Mouse (Mus musculus): ENCODE measurements around the gene Rd3l.
"Not testable (repeated sequence)": the region's sequence is repeated elsewhere in the genome, so short reads cannot be mapped to it uniquely, and the experiment has no call there.

Gene Rd3l

DNA sequence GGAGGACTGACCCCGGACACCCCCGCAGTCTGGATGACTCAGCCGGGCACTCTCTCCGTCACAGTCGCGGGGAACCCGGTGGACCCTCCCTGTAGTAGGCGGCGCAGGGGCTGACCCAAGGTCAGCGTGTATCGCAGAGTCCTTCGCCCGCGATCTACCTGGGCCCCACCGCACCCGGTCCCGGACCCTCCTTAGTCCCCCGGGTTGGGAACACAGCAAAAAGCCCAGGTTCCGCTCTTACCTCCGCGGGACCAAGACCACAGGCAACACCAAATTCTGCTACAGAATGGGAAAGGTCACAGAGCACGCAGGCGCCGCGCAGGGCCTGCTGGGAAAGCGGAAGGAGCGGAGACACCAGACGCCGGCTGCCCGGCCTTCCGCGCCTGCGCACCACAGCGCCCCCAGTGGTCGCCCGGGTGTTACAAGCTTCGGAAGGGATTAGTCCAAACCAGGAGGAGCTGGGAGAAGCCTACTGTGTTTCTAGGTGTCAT is 14.4 kb downstream of the Rd3l start, which contains the start of gene Atp5mpl:
TSS of gene Atp5mpl (minus strand) at position 295 of the 491 bp plus-strand sequence.
- peak; percentile 87 for DNase-seq (ENCODE audit: low read depth, low spot score)

DNA sequence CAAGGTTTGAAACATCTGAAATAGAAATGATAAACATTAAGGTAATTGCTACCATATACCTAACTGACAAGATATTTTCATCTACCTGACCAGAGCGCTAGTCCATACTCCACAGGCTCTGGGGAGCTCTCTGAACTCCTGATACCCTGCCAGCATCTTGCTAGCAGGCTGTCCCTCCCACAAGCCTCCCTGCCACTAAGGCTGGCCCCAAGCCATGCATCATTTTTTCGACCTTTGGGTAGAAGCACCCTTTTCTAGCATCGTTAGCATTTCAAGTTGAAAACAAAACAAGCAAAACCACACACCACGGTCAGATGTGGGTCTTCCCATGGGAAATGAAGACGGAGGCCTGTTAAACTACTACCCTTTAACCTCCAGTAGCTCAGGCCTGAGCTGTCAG is 17.8 kb downstream of the Rd3l start:
- DNase-seq (ENCODE audit: low read depth, low spot score) = no peak

DNA sequence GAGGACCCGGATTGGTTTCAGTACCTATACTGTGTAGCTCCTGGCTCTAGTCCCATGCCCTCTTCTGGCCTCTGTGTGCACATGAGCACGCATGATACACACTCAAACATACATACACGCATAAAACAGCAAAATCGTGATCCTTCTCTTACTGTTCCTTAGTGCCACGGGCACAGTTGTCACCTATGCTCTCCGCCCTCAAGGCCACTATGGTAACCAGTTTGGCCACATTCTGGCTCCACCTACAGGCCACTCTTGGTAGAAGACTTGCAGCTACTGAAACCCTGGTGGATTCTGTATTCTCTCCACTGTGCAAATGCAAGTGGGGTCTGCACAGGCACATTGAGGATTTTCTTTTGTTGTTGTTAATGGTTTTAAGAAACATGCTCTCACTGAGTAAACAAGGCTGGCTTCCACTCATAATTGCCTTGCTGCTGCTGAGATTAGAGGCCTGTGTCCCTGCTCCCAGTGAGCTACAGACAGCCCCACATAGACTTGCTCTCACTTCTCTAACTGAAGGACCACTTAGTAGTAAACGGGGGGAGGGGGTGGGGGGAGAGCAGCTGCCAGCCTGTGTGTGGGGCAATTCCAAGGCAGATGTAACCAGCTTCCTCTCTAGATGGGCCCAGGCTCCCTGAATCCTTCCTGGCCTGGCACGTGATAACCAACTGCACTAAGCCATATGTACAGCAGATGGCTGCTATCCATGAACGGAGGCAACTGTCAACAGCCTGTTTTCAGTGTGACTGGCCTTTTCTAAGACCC is 22.8 kb downstream of the Rd3l start:
- DNase-seq (ENCODE audit: low read depth, low spot score) = no peak

- no peak for DNase-seq (ENCODE audit: low read depth, low spot score)
These were observed 24.9 kb downstream of the Rd3l start for GRCm38 (mm10) chr12:111956173-111956572.

DNA sequence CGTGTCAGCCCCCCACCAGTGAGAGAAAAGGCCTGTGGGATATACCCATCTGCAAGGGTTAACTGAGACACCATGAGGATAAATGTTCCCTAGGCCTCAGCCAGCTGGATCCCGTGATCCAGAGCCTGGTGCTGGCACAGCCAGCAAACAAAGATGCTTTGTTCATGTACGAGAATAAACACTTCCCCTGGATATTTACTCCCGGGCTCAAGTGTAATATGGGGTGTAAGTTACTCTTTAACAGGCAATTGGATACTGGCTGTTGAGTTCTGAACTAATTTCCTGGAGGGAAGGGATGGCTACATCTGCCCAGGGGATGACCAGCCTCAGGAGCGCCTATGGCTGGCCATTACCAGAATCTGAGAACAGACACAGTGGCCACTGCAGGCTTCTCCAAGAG is 29.4 kb downstream of the Rd3l start:
- no peak for DNase-seq (ENCODE audit: low read depth, low spot score)

- no peak for DNase-seq (ENCODE audit: low read depth, low spot score)
These were observed 30.6 kb downstream of the Rd3l start for GRCm38 (mm10) chr12:111950486-111950885.

DNA sequence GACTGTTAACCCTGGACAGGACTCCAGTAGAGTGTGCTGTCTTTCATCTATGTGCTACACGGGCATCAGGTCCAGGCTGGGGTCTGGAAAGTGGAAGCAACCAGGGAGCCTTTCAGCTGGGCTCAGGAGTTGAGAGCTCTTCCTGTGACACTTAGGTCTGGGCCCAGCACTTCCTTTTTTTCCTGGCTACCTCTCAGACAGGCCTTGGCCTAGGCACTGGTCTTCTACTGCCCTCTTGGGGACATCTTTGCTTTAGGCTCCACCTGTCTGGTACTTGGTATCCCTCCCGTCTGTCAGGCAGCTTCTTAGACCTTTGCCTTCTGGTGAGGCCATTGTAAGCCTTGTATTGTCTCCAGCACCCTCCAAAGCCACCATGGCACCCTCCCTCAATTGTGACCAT is 34.4 kb downstream of the Rd3l start:
- no peak for DNase-seq (ENCODE audit: low read depth, low spot score)

GRCm38 (mm10) chr12:111945765-111946655 is 35.1 kb downstream of the Rd3l start:
- DNase-seq (ENCODE audit: low read depth, low spot score) = not testable (repeated sequence)

DNA sequence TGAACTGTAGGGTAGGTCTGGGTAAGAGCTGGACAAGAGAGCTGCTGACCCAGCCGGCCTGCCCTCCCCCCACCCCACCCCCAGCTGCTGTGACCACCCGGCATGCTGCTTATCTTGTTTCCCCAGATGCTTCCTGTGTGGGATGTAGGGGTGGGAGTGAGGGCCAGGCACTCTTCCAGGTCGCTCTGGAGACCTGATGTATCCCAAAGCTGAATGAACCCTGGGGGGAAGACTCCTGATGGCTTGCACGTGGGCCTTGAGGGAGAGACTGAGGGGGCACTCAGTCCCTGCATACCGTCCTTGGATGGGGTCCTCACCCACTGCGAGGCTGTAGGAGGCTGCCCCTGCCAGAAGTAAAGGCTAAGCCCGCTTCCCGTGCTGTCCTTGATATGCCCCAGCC is 36.0 kb downstream of the Rd3l start:
- no peak for DNase-seq (ENCODE audit: low read depth, low spot score)

- DNase-seq (ENCODE audit: low read depth, low spot score) = not testable (repeated sequence)
These were observed 36.8 kb downstream of the Rd3l start for GRCm38 (mm10) chr12:111944065-111944987.

DNA sequence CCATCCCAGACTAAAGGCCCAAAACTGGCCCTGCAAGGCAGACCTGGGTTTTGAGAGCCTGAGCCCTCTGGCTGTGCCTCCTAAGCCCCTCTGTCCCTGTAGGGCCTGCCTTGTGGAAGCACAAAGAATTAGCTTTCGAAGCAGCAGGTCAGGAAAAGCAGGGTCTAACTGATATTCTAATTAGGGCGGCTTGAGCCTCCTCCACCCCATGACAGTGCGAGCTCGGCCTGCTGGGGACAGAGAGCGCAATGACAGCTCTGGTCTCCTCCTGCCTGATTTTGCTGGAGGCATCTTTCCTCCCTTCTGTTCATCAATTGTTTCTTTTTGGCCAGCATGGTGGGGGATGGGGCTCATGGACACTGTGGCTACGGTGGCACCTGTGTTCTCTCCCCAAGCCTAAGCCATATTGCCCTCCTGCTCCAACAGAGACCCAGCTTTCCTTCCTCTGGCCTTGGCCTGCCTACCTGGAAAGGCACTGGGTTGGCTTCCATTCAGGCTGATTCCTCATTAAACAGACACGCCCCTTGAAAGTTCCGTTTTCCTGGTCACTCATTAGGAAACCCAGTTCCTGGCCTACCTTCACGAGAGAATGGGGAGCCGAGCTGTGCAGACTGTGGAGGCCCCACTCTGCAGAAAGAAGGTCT is 37.6 kb downstream of the Rd3l start:
- DNase-seq (ENCODE audit: low read depth, low spot score) = no peak

DNA sequence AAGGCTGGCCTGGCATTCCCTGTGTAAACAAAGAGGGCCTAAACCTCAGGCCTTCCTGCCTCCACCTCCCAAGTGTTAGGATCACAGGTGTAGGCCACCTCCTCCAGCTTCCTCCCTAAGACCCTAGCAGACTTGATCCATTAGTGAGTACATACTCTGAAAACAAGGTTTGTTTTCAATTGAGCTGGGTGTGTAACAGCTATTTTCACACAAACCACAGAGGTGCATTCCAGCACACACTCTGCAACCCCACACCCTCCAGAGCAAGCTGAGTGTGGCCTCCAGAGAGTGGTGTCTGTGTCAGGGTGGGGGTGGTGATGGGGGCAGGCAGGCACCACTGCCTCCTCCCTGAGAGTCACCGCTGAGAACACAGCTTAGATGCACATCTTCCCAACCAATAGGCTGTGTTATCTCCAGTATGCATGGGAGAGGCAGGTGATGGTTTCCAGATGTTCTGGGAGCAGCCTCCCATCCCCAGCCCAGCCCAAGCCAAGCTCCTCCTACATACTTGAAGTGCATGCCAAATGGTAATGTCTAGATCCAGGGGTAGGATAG is 42.4 kb downstream of the Rd3l start:
- no peak for DNase-seq (ENCODE audit: low read depth, low spot score)

DNA sequence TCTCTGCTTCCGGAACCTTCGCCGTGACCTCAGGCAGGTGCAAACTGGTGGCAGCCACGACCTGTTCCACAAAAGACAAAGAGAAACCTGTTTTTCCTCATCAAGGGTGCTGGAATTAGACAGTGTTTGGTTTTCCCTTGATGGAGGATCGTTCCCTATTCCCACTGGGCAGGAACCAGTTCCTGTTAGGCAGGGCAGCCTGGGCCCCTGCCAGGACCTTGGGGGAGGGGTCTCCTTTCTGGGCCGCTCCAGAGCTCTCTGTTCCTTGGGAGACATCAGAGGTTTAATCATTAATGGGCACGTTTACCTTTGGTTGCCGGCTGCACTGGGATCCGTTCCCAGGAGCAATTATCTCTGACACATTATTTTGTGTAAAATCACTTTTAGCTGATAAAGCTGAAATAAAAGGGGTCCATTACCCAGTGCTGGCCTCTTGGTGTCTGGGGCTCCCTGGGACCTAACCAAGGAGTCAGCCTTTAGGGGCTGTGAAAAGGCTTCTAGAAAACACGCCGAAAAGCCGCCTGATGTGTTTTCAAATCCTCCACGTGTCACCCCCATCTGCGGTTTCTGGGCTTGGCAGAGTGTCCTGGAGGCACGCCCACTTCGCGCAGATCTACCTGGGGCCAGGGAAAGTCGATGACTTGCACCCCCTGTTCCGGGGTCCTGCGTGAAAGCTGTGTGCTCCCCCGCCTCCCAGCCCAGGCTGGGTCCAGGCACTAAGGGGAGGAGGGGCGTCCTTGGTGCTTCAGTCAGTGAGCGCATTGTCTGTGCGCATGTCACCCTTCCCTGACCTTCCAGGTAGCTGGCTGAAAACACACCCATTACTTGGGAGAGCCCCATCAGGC is 44.2 kb downstream of the Rd3l start:
- no peak for DNase-seq (ENCODE audit: low read depth, low spot score)

DNA sequence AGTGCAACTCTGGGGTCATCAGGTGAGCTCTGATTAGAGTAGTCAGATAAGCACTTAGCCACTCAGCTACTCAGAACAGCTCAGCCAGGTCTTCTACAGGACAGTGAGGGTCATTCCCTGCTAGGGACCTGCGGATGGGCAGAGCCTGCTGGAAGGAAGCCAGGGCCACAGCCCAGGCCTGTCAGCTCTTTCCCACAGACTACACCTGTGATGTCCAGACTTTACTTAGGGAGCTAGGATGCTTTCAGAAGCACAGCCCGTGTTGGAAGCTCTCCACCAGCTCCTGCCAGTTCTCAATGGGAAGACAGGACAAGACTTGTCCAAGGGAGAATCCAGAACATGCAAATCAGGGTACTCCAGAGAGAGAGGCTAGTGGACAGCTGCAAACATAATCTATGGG is 47.1 kb downstream of the Rd3l start:
- DNase-seq (ENCODE audit: low read depth, low spot score) = no peak

GRCm38 (mm10) chr12:111933032-111933704 is 47.9 kb downstream of the Rd3l start:
- DNase-seq (ENCODE audit: low read depth, low spot score) = no peak

- DNase-seq (ENCODE audit: low read depth, low spot score) = no peak
These were observed 48.6 kb downstream of the Rd3l start for GRCm38 (mm10) chr12:111932513-111932912.

- no peak for DNase-seq (ENCODE audit: low read depth, low spot score)
These were observed 49.6 kb downstream of the Rd3l start for GRCm38 (mm10) chr12:111931411-111932025.

Measured in telencephalon, adult 2 months (tissue).